Mouse (Mus musculus) heart, adult 18-20 months (tissue): ENCODE data around the gene St5. TPM values are rescaled to one million over a fixed set of nuclear protein-coding genes. Genes with fewer than 3 reads are reported as not detected.
A peak's percentile ranks its signal among the peaks of the same experiment; 100 is the strongest.

ENCODE experiments used
- DNase-seq, 2 experiments: peaks; one replicate each; pipeline ENCODE4 v3.0.0; 2021 to 2022; ENCODE audit warnings: mixed read lengths in 1 of 2
- total RNA-seq, 2 experiments: library from RNA; stranded (reverse); gene quantifications; 2 replicates each; pipeline ENCODE4 v1.2.3; 2021

The St5 gene
- total RNA-seq, 2 experiments from 2014 or later = 19.3 to 27.9 TPM

DNA sequence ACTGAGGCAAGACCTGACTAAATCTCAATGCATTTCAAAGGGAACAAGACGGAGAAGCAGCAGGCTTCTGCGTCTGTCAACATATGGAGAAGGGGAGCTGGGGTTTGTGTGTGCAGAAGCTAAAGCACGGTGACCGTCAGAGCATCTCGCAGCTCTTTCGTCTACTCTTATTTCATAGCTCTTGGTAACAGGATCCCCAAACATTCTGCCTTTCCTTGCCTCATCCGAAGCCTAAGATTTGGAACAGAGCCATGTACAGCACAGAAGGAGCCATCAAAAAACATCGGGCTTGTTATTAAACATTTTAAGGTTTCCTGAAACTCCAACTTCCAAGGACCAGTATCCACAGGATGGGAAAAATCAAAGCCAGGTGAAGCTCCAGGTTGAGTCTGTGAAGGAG, 62.3 kb downstream of the St5 start:
- DNase-seq = no peak

- no peak for DNase-seq
These were observed 66.0 kb downstream of the St5 start for GRCm38 (mm10) chr7:109637391-109637790.

GRCm38 (mm10) chr7:109636086-109636792, 67.2 kb downstream of the St5 start:
- no peak for DNase-seq

GRCm38 (mm10) chr7:109633404-109634085, 69.9 kb downstream of the St5 start:
- DNase-seq = no peak

DNA sequence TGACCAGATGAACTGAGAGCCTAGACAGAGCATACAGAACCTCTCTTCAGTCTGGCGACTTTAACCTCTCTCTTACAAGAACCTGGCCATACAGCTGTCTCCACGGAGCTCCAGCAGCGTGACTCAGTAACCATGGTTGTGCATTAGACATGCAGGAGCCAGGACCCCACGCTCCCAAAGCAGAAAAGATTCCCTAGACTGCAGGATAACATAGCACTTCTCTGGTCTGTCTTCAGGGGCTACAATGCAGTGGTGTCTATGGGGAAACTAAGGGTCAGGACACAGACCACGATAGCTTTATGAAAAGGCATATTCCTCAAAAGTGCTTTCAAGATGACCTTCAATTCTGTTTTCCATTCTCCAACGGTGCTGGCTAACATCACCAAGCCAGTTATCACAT, 72.1 kb downstream of the St5 start:
- DNase-seq = no peak

- DNase-seq = no peak
These were observed 73.3 kb downstream of the St5 start for GRCm38 (mm10) chr7:109629871-109630778.

GRCm38 (mm10) chr7:109628935-109629609, 74.3 kb downstream of the St5 start:
- peak; percentile 45 to 65 for DNase-seq

- DNase-seq = no peak
These were observed 75.6 kb downstream of the St5 start for GRCm38 (mm10) chr7:109627851-109628250.

GRCm38 (mm10) chr7:109622234-109622838, 81.1 kb downstream of the St5 start:
- no peak for DNase-seq

- no peak for DNase-seq
These were observed 82.4 kb downstream of the St5 start for GRCm38 (mm10) chr7:109620967-109621366.

DNA sequence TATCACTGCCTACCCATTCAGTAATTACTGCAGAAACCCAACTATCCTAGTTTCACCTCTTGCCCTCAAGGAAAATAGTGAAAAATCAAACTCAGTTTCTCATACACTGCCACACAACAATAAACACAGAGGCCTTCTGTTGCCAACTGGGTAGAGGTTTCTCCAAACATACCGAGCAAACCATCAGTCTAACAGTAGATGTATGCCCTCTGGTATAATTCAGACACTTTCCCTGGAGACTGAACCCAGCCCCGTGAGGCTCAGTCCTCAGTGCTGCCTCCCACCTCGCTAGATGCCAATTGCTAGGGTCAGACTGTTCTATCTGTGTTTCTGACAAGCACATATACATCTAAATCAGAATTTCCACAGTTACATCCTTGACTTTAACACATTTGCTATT, 83.1 kb downstream of the St5 start:
- DNase-seq = no peak

GRCm38 (mm10) chr7:109618721-109619120, 84.7 kb downstream of the St5 start:
- peak; percentile 74 to 90 for DNase-seq

- peak; percentile 79 to 81 for DNase-seq
These were observed 85.6 kb downstream of the St5 start for GRCm38 (mm10) chr7:109617838-109618237.

- DNase-seq = peak; percentile 84 to 90
These were observed 87.1 kb downstream of the St5 start for GRCm38 (mm10) chr7:109616034-109616979.

DNA sequence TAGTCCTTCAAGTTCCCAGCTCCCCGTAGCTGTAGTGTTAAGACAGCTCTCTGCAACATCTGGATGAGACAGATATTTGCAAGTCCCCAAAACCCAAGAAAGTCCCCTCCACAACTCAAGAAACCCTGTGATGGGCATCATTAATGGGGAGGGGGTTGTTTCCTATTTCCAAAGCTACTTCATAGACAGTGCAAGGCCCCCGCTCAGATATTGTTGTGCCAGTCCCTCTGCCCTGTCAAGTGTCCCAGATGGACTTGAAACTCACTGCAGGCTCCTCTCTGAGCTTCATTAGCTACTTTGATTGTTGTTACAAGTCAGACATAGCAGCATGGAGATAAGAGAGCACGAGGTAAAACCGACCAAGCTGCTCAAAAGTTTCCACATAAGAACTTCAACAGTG, 87.8 kb downstream of the St5 start:
- DNase-seq = peak in 1 of 2 experiments; percentile 46

GRCm38 (mm10) chr7:109614939-109615338, 88.5 kb downstream of the St5 start:
- peak in 1 of 2 experiments; percentile 60 for DNase-seq

- DNase-seq = peak; percentile 73
These were observed 89.8 kb downstream of the St5 start for GRCm38 (mm10) chr7:109613531-109614021.

DNA sequence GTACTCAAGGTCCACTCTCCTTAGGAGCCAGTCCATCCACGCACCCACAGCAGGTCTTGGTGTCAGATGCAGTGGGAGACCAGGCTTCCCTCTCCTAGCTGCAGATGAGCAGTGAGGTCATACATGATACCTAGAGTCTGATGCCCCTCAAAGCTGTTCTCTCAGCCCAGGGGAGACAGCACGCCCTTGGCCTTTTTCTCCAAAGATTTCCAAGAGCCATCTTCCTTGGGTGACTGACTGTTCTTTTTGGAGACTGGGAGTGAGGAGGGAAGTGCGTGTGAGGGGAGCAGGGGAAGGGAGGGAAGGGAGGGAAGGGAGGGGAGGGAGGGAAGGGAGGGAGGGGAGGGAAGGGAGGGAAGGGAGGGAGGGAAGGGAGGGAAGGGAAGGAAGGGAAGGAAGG, 90.4 kb downstream of the St5 start:
- DNase-seq = no peak

DNA sequence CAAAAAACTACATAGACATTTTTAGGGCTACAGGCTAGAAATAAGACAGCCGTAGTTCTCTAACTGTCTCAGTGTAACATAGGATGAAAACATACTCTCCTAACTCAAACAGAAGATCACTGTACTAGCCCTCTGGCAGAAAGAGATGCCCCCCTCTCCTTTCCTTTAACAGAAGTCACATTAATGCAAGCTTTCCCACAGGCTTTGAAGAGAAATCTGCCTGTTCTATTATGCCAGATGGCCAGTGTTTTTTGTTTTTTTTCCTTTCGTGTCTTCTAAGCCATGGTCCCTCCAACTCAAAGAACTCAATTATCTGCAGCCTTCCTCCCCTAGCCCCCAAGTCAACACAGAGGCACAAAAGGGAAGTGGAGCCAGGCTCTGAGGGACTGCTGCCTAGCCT, 90.9 kb downstream of the St5 start:
- DNase-seq = no peak

DNA sequence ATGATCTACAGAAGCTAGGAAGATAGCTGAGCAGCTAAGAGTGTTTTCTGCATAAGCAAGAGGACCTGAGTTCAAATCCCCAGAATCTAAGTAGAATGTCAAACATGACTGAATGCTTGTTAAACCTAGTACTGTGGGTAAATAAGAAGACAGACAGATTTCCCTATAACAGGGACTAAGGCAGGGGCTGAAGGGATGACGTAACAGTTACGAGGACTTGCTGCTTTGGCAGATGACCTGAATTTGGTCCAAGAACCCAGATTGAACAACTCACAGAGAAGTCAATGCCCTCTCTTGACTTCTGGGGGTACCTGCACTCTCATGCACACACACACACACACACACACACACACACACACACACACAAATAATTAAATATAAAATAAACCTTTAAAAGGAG, 93.1 kb downstream of the St5 start:
- no peak for DNase-seq
